Mouse (Mus musculus) intestine, embryonic 14.5 days (tissue): ENCODE measurements at regions not wholly inside any gene's neighbourhood (a gene's known extent, or its start where the extent isn't known, plus 50 kb on each side); places are given as distances from the start of the nearest gene placed in this dataset.

Experiments
- ATAC-seq: fragments of 200-750 bp; cut with Nextera tagmentation; replicated peaks from 2 replicates; pipeline ENCODE4 v1.8.0; 2017; ENCODE audit warnings: low read depth, moderate number of reproducible peaks, moderate TSS enrichment, moderate library complexity; ENCODE audit not compliant: low FRiP score, low TSS enrichment
- DNase-seq: peaks from one replicate; pipeline ENCODE4 v3.0.0-alpha.2; 2018; ENCODE audit warnings: low spot score
- H3K27ac ChIP-seq: fragments of 300-500 bp; sonication (generic); 2 replicates; pipeline ENCODE4 v1.5.1; 2014; ENCODE audit warnings: low read depth, mild to moderate bottlenecking, control low read depth
- H3K27me3 ChIP-seq: fragments of 300-500 bp; sonication (generic); replicated peaks from 2 replicates; pipeline ENCODE4 v1.6.1; 2014; ENCODE audit warnings: low read length, control low read depth; ENCODE audit not compliant: control insufficient read depth, insufficient read depth
- H3K36me3 ChIP-seq: fragments of 300-500 bp; sonication (generic); 2 replicates; pipeline ENCODE4 v1.6.1; 2014; ENCODE audit warnings: low read length, control low read depth; ENCODE audit not compliant: control insufficient read depth, insufficient read depth
- H3K4me1 ChIP-seq: fragments of 300-500 bp; sonication (generic); replicated peaks from 2 replicates; pipeline ENCODE4 v1.6.1; 2014; ENCODE audit warnings: low read length, control low read depth, mixed read lengths; ENCODE audit not compliant: control insufficient read depth, insufficient read depth
- H3K4me2 ChIP-seq: fragments of 300-500 bp; sonication (generic); 2 replicates; pipeline ENCODE4 v1.6.1; 2014; ENCODE audit warnings: low read length
- H3K4me3 ChIP-seq: fragments of 300-500 bp; sonication (generic); 2 replicates; pipeline ENCODE4 v1.5.1; 2014; ENCODE audit warnings: low read depth, low read length, control low read depth, mixed read lengths
- H3K9ac ChIP-seq: fragments of 300-500 bp; sonication (generic); 2 replicates; pipeline ENCODE4 v1.6.1; 2014; ENCODE audit warnings: mild to moderate bottlenecking, low read length
- H3K9me3 ChIP-seq: fragments of 300-500 bp; sonication (generic); 2 replicates; pipeline ENCODE4 v1.6.1; 2016; ENCODE audit warnings: low read length, control low read depth; ENCODE audit not compliant: control insufficient read depth
- WGBS: fragments of 180-500 bp; shearing (Covaris S2); extraction: QIAGEN DNeasy Blood & Tissue Kit; methylation state at CpG from one replicate; pipeline ENCODE4 v1.1.7; 2014; 5-methylcytosine and 5-hydroxymethylcytosine counted together

DNA sequence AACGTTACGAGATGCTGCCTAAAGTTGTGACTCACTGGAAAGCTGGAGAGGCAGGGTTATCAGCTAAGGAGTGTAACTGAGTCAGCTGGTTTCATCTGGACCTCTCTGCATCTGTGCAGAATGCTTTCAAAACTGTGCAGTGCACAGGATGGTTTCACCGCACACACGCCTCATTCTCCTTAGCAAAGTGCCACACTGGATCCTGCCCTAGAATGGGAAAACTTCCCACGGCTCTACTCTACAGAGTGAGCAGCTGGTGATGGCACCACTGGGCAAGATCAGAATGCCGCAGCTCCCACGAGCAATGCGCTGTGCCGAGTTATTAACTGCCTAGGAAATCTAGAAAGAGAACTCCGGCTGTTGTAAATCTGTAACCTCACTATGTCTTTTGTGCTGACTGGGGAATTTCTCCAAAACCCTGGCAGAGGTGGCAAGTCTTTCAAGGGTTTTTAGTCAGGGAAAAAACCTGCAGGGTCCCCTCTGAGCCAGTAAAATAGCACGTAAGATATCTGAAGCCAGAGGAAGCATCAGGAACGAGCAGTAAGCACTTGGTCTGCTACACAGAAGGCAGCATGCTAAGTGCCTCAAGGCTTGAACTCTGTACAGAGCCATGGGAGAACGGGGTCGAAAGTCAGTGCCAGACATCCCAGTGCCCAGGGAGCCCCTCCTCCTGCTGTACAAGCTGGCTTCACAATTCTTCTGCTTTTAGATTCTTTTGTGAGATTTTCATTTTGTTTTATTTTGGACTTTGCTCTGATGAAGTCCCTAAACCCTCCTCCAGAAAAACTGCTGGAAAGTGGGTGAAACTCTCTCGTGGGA is 214.4 kb upstream of the Foxq1 start:
- no peaks in the 10 kb centered on the region for H3K4me1 ChIP-seq
- peaks cover 5% of the 10 kb centered on the region; the same call in 1 of the 2 replicates for H3K9me3 ChIP-seq
- H3K27ac ChIP-seq = no peak overlapping the region
- DNase-seq = no peak
- no peak overlapping the region for H3K9ac ChIP-seq
- 65% methylated on average over 15 of the region's 15 CpGs for WGBS
- H3K4me3 ChIP-seq = no peak overlapping the region
- no peak for ATAC-seq
- H3K4me2 ChIP-seq = no peak overlapping the region
- no peaks in the 10 kb centered on the region for H3K36me3 ChIP-seq
- no peaks in the 10 kb centered on the region for H3K27me3 ChIP-seq

DNA sequence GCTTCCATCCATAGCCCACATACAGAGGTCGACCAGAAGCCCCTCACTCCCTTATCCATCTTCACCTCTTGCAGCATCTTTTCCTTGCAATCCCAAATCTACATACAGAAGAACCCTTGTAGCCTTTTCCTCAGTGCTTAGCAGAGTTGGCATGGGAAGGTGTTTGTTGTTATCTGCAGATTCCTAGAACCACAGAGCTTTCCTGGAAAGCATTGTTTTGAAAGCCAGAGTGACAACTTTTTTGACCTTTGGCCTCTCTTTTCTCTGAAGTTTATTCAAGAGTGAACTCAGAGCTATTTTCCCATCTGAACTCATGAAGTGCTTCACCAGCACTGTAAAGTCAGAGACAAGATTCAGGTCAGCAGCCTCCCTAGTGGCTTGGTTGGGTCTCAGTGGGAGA is 209.7 kb upstream of the Foxq1 start:
- H3K9ac ChIP-seq = no peak overlapping the region
- ATAC-seq = no peak
- 81% methylated on average over 1 of the region's 1 CpGs for WGBS

DNA sequence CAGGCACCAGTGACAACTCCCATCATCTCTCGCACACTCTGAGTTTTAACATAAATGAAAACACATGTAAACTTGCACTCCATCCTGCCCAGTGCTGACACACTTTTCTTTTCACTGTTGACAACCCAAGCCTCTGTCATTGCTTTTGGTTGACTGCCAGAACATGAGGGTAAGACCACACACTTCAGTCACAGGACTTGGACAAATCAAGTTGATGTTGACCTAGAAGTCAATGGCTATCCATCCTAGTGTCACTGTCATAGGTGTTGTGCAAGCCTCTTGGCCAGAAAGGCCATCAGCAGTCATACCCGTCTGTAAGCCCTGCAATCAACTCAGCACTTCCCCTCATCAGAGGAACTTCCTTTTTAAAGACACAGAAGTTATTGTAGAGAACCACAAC is 208.9 kb upstream of the Foxq1 start:
- Histone ChIP-seq H3K9me3 (peaks cover 5% of the 10 kb centered on the region; the same call in 1 of the 2 replicates), H3K27me3 (no peaks in the 10 kb centered on the region), H3K27ac (no peak overlapping the region), H3K36me3 (no peaks in the 10 kb centered on the region), H3K4me2 (no peak overlapping the region), H3K4me1 (no peaks in the 10 kb centered on the region), H3K9ac (no peak overlapping the region), H3K4me3 (no peak overlapping the region)
- no peak for DNase-seq
- ATAC-seq = no peak
- WGBS = 73% methylated on average over 2 of the region's 2 CpGs

More for the DNA sequence above, 209.7 kb upstream of the Foxq1 start:
- Histone ChIP-seq H3K36me3 (no peaks in the 10 kb centered on the region), H3K27me3 (no peaks in the 10 kb centered on the region), H3K4me2 (no peak overlapping the region), H3K27ac (no peak overlapping the region), H3K4me3 (no peak overlapping the region), H3K9me3 (peaks cover 5% of the 10 kb centered on the region; the same call in 1 of the 2 replicates), H3K4me1 (no peaks in the 10 kb centered on the region)
- no peak for DNase-seq

DNA sequence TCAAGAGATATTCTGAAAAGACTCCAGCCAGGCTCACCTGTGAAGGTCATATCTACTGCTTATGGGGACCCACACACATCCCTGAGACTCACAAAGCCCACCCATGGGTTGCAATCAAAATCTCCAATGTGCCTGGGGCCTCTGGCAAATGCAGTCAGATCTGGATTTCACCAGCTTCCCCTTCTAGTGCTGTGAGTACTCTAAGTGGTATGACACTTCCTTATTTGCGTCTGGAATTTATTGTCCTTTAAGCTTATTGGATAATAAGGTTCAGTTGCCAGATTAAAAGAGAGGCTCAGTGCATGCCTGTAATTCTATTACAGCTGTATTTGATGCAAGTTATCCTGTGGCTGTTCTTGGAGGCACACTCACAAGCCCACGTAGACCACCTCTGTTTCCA is 206.3 kb upstream of the Foxq1 start:
- 55% methylated on average over 2 of the region's 2 CpGs for WGBS
- H3K27me3 ChIP-seq = no peaks in the 10 kb centered on the region
- ATAC-seq = 0 out of 2 replicates have a peak, but pooled peaks have one; percentile 66
- H3K27ac ChIP-seq = no peak overlapping the region
- no peaks in the 10 kb centered on the region for H3K36me3 ChIP-seq
- no peak for DNase-seq
- H3K4me1 ChIP-seq = no peaks in the 10 kb centered on the region
- H3K4me3 ChIP-seq = no peak overlapping the region
- no peak overlapping the region for H3K4me2 ChIP-seq
- no peak overlapping the region for H3K9ac ChIP-seq
- H3K9me3 ChIP-seq = peaks cover 5% of the 10 kb centered on the region; the same call in 1 of the 2 replicates

DNA sequence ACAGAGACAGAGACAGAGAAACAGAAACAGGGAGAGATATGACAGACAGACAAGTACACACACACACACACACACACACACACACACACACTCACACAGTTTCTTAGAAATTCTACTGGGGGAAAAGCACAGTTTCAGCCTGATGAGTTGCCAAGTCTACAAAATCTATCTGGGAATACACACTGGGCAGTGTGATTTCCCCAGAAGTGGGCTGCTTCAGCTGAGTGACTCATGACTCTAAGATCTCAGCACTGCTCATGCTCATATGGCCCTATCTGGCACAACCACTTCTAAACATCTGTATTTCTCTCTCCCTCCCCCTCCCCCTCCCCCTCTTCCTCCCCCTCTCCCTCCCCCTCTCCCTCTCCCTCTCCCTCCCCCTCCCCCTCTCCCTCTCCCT is 204.5 kb upstream of the Foxq1 start:
- ATAC-seq = no peak
- no peaks in the 10 kb centered on the region for H3K36me3 ChIP-seq
- no peaks in the 10 kb centered on the region for H3K9me3 ChIP-seq
- no peak overlapping the region for H3K4me3 ChIP-seq
- DNase-seq = no peak
- H3K4me2 ChIP-seq = no peak overlapping the region
- H3K27ac ChIP-seq = no peak overlapping the region
- H3K4me1 ChIP-seq = no peaks in the 10 kb centered on the region
- no peak overlapping the region for H3K9ac ChIP-seq
- no peaks in the 10 kb centered on the region for H3K27me3 ChIP-seq

DNA sequence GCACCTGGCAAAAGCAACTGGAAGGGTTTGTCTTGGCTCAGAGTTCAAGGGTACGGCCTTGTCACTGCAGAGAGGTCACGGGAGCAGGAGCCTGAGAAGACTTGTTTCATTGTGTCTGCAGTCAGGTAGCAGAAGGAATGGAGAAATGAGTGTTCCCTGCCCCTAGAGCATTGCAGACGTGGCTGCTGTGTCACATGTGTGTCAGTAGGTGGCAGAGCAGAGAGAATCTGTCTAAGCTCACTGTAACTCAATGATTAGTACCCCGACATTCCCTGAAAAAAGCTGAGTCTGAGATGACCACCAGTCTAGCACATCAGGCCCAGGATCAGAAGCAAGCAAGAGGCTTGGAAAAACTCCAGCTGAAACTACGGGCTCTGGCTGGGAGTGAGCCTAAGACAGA is 203.1 kb upstream of the Foxq1 start:
- Histone ChIP-seq H3K4me2 (no peak overlapping the region), H3K9me3 (no peaks in the 10 kb centered on the region), H3K27ac (no peak overlapping the region), H3K36me3 (no peaks in the 10 kb centered on the region), H3K9ac (no peak overlapping the region), H3K4me3 (no peak overlapping the region), H3K4me1 (no peaks in the 10 kb centered on the region), H3K27me3 (no peaks in the 10 kb centered on the region)
- WGBS = 79% methylated on average over 5 of the region's 5 CpGs
- no peak for ATAC-seq
- DNase-seq = no peak

DNA sequence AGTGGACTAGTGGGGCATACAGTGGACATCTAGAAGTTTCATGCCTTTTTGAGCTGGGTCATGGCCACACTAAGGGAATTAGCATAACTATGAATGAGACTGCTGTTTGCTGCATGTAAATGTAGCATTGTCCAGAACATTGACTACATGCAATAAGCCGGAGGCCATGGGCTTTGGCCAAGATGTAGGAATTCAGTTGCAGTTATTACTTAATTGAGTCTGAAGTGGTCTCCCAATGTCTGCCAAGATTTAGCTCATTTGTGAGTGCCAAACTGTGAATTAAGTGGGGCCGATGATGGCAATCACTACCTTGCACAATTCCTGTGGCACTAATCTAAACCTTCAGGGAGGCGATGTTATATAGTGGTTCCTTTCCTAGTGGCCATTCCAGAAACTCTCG is 196.6 kb upstream of the Foxq1 start:
- 89% methylated on average over 4 of the region's 4 CpGs for WGBS
- H3K4me2 ChIP-seq = no peak overlapping the region

DNA sequence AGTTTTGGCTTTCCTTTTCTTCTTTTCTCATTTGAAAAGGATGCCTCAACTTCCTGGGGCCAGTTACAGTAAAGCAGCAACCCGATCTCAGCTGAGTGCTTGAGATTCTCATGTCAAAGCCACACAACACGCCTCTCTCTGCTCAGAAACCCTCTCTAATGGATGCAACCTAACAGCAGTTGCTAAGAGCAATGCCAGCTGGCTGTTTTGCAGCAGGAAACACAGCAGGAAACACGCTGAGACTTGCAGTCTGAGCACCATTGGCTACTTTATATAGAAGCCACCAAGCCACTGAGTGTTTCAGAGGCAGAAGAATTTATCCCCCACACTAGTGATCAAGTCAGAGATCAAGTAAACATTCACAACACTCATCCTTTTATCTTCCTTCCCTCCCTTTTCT is 193.5 kb upstream of the Foxq1 start:
- ATAC-seq (no peak), DNase-seq (no peak)
- H3K36me3 ChIP-seq = no peaks in the 10 kb centered on the region
- peak overlapping the region; percentile 43; the same call in 1 of the 2 replicates for H3K27ac ChIP-seq
- H3K27me3 ChIP-seq = no peaks in the 10 kb centered on the region
- H3K9me3 ChIP-seq = no peaks in the 10 kb centered on the region
- WGBS = 20% methylated on average over 3 of the region's 3 CpGs
- H3K9ac ChIP-seq = no peak overlapping the region
- H3K4me2 ChIP-seq = no peak overlapping the region
- no peaks in the 10 kb centered on the region; the same call in 1 of the 2 replicates for H3K4me1 ChIP-seq
- H3K4me3 ChIP-seq = no peak overlapping the region

More for the DNA sequence above, 196.6 kb upstream of the Foxq1 start:
- DNase-seq = no peak
- no peaks in the 10 kb centered on the region; the same call in 1 of the 2 replicates for H3K4me1 ChIP-seq
- H3K9me3 ChIP-seq = no peaks in the 10 kb centered on the region
- H3K27ac ChIP-seq = no peak overlapping the region
- no peak overlapping the region for H3K4me3 ChIP-seq
- no peak overlapping the region for H3K9ac ChIP-seq
- H3K27me3 ChIP-seq = no peaks in the 10 kb centered on the region
- H3K36me3 ChIP-seq = no peaks in the 10 kb centered on the region
- ATAC-seq = no peak

DNA sequence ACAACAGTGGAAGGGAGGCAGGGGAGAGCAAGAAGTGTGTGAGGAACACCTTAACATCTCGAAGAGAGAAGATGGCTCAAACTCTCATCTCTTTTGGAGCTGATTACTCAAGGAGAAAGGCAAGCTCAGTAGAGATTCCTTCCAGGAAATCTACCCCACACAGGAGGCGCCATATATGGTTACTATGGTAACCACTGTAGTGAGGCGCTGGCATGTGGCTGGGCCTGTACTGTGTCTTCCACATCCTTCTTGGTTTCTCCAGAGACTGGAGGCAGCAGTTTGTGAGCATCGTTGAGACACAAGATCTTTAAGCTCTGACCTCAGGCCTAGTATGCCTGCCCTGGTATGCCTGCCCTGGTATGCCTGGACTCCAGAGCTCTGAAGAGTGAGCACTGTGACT is 191.6 kb upstream of the Foxq1 start:
- Histone ChIP-seq H3K4me1 (no peaks in the 10 kb centered on the region; the same call in 1 of the 2 replicates), H3K9me3 (no peaks in the 10 kb centered on the region), H3K9ac (no peak overlapping the region), H3K4me2 (no peak overlapping the region), H3K36me3 (no peaks in the 10 kb centered on the region), H3K27ac (no peak overlapping the region), H3K27me3 (no peaks in the 10 kb centered on the region), H3K4me3 (no peak overlapping the region)
- ATAC-seq (no peak), DNase-seq (no peak)
- WGBS = 45% methylated on average over 4 of the region's 4 CpGs
